Mouse (Mus musculus) kidney, postnatal 10 days (tissue): ENCODE measurements around the gene Capn2.

ENCODE experiments used
- DNase-seq: peaks from one replicate; pipeline ENCODE4 v3.0.0; 2021; ENCODE audit warnings: mixed read lengths

The Capn2 gene

DNA sequence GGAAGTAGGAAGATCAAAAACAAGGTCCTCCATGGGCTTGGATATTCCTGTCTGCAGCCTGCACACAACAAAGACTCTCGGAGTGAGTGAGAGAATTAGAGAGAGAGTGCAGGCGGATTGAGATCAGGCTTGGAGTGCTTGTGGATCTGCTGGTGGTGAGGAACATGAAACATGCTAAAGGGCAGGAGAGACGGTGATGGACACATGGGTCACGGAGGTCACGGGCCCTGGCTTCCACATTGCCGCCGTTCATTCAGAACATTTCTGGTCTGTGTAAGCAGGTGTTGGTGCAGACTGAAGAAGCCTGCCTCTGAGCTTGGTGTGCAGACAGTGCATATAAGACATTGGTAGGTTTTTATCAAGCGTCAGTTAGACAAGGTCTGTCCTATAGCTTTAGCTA, 58.0 kb downstream of the Capn2 start:
- no peak for DNase-seq

DNA sequence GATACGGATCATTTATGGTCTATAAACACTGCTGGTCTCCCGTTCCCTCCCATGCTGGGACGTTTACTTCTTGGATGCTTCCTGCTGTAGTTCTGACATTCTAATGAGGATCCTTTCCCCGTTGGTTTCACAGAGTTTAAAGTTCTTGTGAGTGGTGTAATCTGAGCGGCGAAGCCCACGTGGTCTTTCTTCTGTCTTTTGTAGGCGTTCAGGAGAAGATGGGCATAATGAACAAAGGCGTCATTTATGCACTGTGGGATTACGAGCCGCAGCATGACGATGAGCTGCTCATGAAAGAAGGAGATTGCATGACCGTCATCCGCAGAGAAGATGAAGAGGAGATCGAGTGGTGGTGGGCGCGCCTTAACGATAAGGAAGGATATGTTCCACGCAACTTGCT, 58.9 kb downstream of the Capn2 start:
- DNase-seq: no peak

DNA sequence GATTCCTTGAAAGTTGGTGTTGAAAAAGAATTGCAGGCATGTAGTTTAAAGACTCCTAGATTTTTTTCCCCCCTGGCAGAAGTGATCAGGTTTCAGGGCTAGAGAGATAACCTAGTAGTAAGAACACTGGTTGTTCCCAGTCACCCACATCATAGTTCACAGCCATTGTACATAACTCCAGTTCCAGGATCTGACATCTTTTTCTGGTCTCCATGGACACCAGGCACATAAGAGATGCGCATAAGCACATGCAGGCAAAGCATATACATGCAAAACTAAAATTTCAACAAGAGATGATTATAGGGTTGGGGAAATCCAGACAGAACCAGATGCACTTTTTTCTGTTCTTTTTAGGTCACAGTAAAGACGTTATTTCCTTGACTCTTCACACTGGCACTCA, 62.3 kb downstream of the Capn2 start:
- DNase-seq: no peak

DNA sequence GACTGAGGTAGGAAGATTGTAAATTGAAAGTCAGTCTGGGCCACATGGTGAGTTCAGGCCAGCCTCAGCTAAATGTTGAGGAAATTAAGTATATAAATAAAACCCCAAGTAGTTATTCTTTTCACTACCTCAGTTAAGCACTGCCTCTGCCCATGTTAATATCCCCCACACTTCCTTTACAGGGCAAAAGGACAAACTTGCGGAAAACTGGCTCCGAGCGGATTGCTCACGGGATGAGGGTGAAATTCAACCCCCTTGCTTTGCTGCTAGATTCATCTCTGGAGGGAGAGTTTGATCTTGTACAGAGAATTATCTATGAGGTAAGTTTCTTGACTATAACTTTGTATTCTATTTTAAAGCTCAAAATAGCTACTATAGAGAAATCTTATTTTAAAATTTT, 64.9 kb downstream of the Capn2 start:
- DNase-seq: peak; percentile 32

DNA sequence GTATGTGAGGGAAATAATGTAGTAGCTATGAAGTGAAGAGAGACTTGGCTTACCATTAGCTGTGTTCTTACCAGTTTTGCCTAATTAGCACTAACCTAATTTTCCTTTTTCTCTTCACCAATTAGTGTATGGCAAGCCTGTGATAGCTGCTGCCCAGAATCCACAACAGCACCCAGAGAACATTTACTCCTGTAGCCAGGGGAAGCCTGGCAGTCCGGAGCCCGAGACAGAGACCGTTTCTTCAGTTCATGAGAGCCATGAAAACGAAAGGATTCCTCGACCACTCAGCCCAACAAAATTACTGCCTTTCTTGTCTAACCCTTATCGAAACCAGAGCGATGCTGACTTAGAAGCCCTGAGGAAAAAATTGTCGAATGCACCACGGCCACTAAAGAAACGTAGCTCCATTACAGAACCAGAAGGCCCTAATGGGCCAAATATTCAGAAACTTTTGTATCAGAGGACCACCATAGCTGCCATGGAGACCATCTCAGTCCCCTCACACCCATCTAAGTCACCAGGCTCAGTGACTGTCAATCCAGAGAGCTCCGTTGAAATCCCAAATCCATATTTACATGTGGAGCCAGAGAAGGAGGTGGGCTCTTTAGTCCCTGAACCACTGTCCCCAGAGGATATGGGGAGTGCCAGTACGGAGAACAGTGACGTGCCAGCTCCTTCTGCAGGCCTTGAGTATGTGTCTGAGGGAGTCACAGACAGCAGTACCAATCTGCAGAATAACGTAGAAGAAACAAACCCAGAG, 69.0 kb downstream of the Capn2 start:
- no peak for DNase-seq

DNA sequence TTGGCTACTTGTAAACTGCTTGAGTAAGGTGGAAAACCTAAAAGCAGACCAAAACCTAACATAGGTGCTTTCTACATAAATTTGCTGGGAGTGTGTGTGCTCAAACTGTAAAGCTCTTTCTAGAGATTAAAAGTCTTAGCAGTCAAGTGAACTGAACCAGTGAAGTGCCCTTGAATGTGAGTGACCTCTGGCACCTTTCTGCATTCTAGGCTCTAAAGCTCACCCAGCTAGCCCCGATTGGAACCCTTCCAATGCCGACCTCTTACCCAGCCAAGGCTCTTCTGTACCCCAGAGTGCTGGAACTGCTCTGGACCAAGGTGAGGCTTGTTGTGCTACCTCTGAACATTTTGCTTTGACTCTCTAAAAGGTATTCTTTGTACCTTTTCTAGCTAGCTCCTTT, 73.3 kb downstream of the Capn2 start:
- no peak for DNase-seq

DNA sequence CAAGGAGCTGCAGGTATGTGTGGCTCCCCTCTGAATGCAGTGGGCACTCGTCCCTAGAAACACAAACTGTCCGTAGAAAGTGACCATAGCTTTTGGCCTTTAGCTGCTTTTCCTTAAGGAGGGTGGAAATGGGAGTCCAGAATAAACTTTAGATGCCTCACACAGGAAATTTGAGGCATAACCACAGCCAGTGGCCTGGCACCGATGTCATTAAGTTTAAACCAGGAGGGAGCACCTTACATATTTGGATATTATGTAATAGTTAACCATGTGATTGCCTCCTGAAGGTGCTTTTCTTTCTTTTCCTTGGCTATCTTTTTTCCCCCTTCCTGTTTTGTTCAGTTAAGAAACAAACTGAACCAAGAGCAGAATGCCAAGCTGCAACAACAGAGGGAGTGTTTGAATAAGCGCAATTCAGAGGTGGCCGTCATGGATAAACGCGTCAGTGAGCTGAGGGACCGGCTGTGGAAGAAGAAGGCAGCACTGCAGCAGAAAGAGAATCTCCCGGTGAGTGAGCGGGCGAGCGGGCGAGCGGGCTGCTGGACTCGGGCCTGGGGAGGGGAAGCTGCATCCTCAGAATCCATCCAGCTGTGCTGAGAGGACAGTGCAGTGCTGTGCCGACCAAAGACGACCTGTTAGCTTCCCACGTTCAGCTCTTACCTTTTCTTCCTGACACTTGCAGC, 75.5 kb downstream of the Capn2 start:
- no peak for DNase-seq

DNA sequence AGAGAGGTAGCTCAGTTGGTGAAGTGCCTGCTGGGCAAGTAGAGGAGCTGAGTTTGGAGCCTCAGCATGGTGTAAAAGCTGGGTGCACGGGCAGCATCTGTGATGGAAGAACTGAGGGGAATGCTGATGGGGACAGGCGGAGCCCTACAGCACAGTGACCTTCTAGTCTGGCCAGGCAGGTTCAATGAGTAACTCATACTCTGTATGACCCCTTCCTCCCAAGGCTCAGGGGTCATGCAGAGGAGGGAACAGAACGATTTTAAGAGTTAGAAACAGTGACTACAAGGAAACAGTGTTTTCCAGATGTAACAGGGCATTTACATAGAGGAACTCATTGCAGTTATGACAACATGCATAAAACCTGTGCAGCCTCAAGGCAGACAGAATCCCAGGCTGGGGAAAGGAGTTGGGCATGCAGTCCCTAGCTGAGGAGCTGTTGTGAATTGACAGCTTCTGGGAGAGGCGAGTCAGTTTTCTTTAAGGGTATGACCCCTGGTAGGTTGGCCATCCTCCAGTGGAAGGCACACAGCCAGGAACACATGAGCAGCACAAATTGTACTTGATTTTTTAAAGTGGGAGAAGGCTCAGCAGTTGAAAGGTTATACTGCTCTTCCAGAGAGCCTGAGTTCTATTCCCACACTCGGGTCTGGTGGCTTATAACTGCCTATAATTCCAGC, 77.7 kb downstream of the Capn2 start:
- DNase-seq: peak; percentile 85

DNA sequence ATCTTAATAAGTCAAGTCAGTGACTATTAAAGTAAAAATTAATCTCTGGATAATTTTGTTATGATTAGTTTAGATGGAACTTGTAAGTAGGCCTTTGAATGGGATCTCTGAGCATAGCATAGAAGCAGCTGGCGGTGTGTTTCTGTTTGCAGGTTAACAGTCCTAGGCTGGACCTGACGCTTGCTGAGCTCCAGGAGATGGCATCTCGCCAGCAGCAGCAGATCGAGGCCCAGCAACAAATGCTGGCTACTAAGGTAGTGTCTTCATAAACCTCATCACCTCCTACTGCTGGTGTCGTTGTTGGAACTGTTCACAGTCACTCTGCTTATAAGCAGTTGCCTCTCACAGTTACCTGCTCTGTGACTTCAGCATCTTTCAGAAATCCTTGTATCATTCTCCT, 80.7 kb downstream of the Capn2 start:
- DNase-seq: peak; percentile 27

DNA sequence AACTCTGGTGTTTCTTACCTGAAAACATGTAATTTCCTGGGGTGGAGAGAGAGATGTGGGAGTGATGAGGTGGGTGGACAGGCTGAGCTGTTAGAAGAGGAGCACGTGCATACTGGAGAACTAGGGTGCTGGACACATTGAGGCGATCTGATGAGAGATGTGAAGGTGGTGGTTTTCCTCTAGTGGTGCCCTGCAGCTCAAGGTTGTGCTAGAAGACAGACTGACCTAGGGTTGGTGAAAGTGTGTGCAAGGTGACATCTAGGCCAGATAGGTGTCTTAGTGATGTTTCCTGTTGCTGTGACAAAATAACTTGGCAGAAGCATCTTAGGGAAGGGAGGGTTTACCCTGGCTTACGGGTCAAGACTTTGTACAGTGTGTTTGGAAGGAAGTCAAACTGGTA, 85.3 kb downstream of the Capn2 start:
- no peak for DNase-seq

DNA sequence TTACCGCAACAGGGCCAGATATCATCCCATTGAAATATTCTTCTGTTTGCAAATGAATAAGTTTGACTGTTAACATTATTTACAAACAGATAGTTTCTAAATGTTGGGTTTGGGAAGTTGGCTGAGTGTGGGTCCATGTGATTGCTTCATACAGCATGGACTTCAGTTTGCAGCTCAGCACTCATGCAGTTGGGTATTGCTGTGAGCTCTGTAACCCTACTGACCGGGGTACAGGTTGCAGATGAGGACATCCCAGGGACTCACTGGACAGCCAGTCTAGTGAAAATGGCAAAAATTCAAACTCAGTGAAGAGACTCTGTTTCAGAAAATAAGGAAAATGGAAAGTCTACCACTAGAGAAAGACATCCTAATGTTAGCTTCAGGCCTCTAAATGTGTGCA, 86.7 kb downstream of the Capn2 start:
- DNase-seq: no peak

DNA sequence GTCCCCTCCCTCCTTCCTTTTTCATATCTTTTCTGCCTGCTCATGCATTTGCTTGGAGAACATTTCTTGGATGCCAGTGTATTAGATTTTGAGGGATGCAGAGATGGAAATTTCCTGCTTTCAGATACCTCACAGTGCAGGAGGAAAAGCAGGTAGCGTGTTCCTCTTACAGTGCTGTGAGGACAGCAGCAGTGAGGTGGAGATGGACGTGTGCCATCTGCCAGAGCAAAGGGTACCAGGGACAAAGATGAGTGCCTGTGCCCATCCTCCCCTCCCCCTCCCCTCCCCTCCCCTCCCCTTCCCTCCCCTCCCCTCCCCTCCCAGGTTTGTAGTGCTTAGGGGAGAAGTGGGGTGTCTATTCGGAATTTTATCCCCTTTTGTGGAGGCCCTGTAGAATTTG, 87.6 kb downstream of the Capn2 start:
- DNase-seq: no peak

DNA sequence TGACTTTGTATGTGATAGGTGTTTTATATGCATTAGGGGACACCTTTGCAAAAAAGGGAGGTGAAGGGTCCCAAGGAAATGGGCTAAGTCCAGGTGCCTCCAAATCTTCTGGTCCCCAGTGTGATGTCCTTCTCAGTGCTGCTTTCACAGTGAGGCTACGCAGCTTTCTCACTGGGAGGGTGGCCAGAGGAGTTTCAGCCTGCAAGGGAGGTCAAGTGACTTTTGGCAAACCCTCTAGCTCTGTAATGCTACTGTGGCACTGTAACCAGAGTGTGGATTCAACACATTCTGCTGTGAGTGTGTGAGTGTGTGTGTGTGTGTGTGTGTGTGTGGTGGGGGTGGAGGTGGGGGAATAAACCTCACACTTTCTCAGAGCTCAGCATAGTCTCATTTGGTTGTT, 90.0 kb downstream of the Capn2 start:
- DNase-seq: peak; percentile 67

DNA sequence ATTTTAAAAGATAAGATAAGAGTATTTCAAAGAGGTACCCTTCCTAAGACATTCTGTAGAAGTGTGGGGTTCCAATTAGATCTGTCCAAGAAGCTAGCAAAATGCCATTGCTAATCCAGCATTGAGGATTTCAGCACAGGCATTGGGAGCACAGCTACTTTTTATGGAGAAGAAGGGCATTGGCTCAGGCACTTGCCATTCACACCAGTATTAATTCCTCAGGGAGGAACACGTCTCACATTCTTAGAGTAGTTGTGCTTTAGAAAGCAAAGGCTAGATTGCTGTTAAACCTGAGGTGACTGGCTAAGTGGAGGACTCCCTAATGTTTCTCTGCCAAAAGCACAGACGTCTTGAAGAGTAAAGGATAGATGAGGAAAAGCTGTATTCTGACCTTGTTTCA, 91.0 kb downstream of the Capn2 start:
- peak; percentile 39 for DNase-seq

DNA sequence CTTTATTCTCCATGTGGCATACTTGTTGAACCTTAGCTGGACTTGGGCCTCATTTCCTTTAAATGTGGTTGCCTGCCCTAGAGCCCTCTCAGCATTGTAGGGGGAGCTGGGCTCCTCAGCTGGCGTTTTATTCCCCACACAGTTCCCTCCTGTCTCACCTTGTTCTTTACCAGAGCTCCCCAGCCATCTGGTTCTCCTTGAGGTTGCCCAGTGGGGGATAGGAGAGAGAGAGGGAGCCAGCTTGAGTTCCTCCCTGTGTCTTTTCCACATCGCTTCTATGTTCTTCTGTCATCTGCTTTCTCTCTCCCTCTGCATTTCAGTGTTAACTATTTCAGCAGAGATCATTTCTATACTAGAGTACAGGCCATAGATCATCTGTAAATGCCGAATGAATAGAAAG, 92.2 kb downstream of the Capn2 start:
- DNase-seq: no peak

DNA sequence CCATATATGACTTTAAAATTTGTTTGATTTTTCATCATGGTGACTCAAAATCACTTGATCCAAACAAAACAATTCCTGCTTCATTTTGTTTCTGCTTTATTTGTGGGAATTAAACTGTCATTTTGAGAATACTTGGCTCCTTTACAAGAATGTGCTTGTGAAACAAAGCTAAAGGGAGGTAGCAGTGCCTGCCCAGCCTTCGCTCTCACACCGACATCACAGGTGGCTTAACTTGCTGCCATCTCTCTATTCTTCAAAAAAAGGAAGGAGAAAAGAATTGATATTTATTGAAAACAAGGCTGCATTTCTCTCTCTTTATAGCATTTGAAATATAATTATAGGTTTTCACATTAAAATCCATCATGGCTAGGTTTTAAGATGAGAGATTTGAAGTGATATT, 93.1 kb downstream of the Capn2 start:
- no peak for DNase-seq

DNA sequence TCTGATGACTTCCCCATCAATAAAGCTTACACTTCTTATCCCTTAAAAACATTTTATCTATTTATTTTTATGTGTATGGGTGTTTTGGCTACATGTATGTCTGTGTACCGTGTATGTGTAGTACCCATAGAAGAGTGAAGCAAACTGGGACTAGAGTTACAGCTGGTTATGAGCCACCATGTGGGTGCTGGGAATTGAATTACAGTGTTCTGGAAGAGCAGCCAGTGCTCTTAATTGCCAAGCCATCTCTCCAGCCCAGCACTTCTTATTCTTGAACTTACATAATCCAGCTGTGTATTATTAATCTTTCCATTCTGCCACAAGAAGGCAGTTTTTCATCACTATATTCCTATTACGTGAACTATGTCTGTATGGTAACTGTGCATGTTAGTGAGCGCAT, 97.9 kb downstream of the Capn2 start:
- no peak for DNase-seq
